Mouse (Mus musculus) heart, embryonic 15.5 days (tissue): ENCODE results near the gene Rbm47. TPM values are rescaled to one million over a fixed set of nuclear protein-coding genes. Genes with fewer than 3 reads are reported as not detected.
"Not testable (repeated sequence)": the region's sequence is repeated elsewhere in the genome, so short reads cannot be mapped to it uniquely, and the experiment has no call there.

Experiments
- ATAC-seq: fragments of 200-750 bp; cut with Nextera tagmentation; replicated peaks from 2 replicates; pipeline ENCODE4 v1.8.0; 2017; ENCODE audit warnings: low read depth, moderate TSS enrichment; ENCODE audit not compliant: insufficient number of reproducible peaks, insufficient read depth, low FRiP score
- H3K27ac ChIP-seq: fragments of 300-500 bp; sonication (generic); 2 replicates; pipeline ENCODE4 v1.5.1; 2015; ENCODE audit warnings: mild to moderate bottlenecking, inconsistent platforms
- H3K27me3 ChIP-seq: fragments of 300-500 bp; sonication (generic); 2 replicates; pipeline ENCODE4 v1.6.1; 2015; ENCODE audit warnings: inconsistent platforms
- H3K36me3 ChIP-seq: fragments of 300-500 bp; sonication (generic); 2 replicates; pipeline ENCODE4 v1.6.1; 2015; ENCODE audit warnings: mild to moderate bottlenecking, inconsistent platforms
- H3K4me1 ChIP-seq: fragments of 300-500 bp; sonication (generic); replicated peaks from 2 replicates; pipeline ENCODE4 v1.6.1; 2015; ENCODE audit warnings: inconsistent platforms
- H3K4me2 ChIP-seq: fragments of 300-500 bp; sonication (generic); 2 replicates; pipeline ENCODE4 v1.6.1; 2015; ENCODE audit warnings: inconsistent platforms, mild to moderate bottlenecking, moderate library complexity
- H3K4me3 ChIP-seq: fragments of 300-500 bp; sonication (generic); 2 replicates; pipeline ENCODE4 v1.5.1; 2015; ENCODE audit warnings: mild to moderate bottlenecking, inconsistent platforms
- H3K9ac ChIP-seq: fragments of 300-500 bp; sonication (generic); 2 replicates; pipeline ENCODE4 v1.6.1; 2015; ENCODE audit warnings: mild to moderate bottlenecking, inconsistent platforms
- H3K9me3 ChIP-seq: fragments of 300-500 bp; sonication (generic); replicated peaks from 2 replicates; pipeline ENCODE4 v1.6.1; 2016; ENCODE audit warnings: inconsistent platforms
- WGBS: fragments of 180-500 bp; shearing (Covaris S2); methylation state at CpG from one replicate; pipeline ENCODE4 v1.1.7; 2015; ENCODE audit warnings: mixed read lengths; 5-methylcytosine and 5-hydroxymethylcytosine counted together
- polyA plus RNA-seq: library from polyadenylated mRNA; unstranded; fragments of >200 nt; fragmentation: Nextera tagmentation; extraction: Ambion mirVana; gene quantifications from 2 replicates; pipeline ENCODE4 v1.2.1, GENCODE M21; 2015

Gene Rbm47
- polyA plus RNA-seq, 1 experiment from 2014 or later: 2.1 TPM

DNA sequence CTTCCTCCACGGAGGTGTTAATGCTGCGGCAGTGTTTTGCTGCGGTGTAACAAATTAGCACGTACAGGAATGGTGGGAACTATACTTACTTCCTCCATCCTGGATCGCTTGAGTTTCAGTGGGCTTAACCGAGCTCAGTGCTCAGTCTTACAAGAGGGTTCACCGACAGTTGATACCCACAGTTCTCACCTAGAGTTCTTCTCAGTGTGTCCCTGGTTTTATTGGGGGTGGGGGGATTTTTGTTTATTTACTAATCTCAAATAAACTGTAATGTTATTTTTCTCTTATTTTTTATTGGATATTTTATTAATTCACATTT is 18.2 kb upstream of the Rbm47 start:
- H3K4me2 ChIP-seq: no peak overlapping the region
- H3K9ac ChIP-seq: no peak overlapping the region
- H3K36me3 ChIP-seq: no peaks in the 10 kb centered on the region
- WGBS: 79% methylated on average over 7 of the region's 7 CpGs
- no peaks in the 10 kb centered on the region for H3K9me3 ChIP-seq
- H3K27me3 ChIP-seq: no peaks in the 10 kb centered on the region
- H3K4me1 ChIP-seq: no peaks in the 10 kb centered on the region
- H3K27ac ChIP-seq: no peak overlapping the region
- no peak overlapping the region for H3K4me3 ChIP-seq
- ATAC-seq: no peak

DNA sequence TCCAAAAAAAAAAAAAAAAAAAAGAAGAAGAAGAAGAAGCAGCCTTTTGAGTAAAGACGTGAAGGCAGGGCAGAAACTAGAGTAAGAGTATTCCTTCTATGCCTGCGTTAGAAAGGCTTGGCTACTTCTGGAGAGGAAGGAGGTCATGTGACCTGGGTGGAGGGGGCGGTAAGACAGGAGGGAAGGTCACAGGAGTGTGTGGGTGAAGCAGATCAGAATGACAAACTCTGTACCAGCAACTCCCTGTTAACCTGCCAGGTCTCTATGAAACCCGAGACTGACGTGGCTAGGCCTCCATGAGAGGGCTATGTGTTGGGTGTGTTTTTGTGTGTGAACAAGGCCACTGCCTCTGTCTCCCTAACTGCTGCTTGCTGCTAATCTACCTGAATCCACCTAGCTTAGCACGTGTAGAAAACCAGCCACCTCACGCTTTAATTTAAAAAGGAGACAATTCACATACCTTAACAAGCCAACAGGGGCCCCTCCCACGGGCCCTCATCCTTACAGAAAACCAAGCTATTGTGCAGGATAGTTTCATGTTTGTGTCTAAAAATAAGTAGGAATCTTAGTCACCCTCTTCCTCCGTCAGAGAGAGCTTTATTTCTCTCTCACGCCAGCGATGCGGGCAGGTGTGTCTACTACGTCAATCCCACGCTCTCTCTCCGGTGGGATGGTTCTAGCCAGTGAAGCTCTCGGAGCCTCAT is 17.7 kb upstream of the Rbm47 start:
- ATAC-seq: no peak
- H3K27ac ChIP-seq: no peak overlapping the region
- H3K27me3 ChIP-seq: no peaks in the 10 kb centered on the region
- no peaks in the 10 kb centered on the region for H3K36me3 ChIP-seq
- H3K9me3 ChIP-seq: no peaks in the 10 kb centered on the region
- H3K4me3 ChIP-seq: no peak overlapping the region
- WGBS: 70% methylated on average over 16 of the region's 16 CpGs
- H3K4me1 ChIP-seq: no peaks in the 10 kb centered on the region
- H3K9ac ChIP-seq: no peak overlapping the region
- H3K4me2 ChIP-seq: no peak overlapping the region

DNA sequence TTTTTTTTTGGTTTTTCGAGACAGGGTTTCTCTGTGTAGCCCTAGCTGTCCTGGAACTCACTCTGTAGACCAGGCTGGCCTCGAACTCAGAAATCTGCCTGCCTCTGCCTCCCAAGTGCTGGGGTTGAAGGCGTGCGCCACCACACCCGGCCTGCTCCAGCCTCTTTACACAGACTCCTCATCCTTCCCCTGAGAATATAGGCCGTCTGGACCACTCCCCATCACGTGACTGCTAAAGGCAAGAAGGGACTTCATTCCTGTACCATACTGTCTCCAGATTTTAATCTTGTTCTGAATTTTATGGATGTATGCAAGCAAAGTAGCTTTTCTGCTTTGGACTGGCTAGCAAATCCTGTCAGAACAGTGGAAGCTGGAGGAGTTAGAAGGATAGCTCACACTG is 15.7 kb upstream of the Rbm47 start:
- not testable (repeated sequence) for H3K4me1 ChIP-seq, H3K9ac ChIP-seq, H3K27me3 ChIP-seq, H3K36me3 ChIP-seq, H3K4me3 ChIP-seq, H3K9me3 ChIP-seq, ATAC-seq, H3K27ac ChIP-seq, H3K4me2 ChIP-seq
- WGBS: 82% methylated on average over 6 of the region's 7 CpGs

DNA sequence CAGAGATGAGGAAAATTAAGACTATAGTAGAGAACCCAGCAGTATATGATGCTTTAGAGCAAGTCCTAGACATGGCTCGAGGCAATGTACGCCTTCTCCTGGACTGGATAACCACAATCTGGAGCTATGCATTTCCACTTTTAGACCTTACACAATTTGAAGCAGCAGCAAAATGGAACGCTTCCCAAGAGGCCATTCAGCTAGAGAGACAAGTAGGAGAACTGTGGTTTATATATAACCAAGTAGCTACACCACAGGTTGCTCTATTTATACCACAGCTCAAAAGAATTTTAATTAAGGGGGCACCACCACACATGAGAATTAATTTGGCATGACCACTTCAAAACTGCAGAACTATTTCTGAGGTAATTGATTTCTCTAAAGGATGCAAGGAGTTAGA is 9.2 kb upstream of the Rbm47 start:
- Histone ChIP-seq H3K9me3 (no peaks in the 10 kb centered on the region), H3K36me3 (no peaks in the 10 kb centered on the region), H3K27me3 (no peaks in the 10 kb centered on the region), H3K4me1 (peaks cover 5% of the 10 kb centered on the region; the same call in 1 of the 2 replicates), H3K9ac (no peak overlapping the region), H3K27ac (peak overlapping the region; percentile 75), H3K4me2 (0 out of 2 replicates have a peak overlapping the region, but pooled peaks have one; percentile 7), H3K4me3 (no peak overlapping the region)
- WGBS: 51% methylated on average over 3 of the region's 3 CpGs
- no peak; the same call in 1 of the 2 replicates for ATAC-seq

DNA sequence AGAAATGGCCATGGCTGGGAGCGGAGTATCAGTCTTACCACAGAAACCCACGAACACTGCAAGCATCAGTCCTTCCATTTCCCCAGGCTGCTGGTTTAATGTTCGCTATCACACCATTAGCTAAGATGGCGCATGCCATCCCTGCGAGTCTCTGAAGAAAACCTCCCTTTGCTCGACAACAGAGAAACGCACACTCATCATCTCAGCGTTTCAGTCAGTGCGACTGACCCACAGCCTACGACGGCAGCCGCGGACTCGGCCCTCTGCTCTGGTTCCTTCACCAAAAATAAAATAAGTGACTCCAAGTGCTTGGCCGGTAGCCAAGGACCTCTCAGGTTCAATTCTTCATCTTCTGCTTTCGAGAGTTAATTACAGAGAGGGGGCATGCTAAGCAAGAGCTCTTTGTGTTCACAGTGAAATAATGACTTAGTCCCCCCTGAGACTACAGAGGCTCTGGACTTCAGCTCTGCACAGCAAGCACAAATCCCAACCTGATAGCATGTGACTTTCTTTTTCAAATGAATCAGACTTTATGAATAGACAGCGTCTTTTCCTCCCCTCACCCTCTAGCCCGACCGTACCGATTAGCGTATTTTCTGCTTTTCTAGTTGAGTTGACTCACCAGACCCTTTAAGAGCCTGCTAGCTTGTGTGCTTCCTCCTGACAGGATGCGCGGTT is 1.4 kb upstream of the Rbm47 start:
- H3K4me2 ChIP-seq: 0 out of 2 replicates have a peak overlapping the region, but pooled peaks have one; percentile 17
- H3K9me3 ChIP-seq: no peaks in the 10 kb centered on the region
- no peaks in the 10 kb centered on the region for H3K27me3 ChIP-seq
- no peak overlapping the region for H3K4me3 ChIP-seq
- no peak overlapping the region for H3K9ac ChIP-seq
- no peaks in the 10 kb centered on the region for H3K36me3 ChIP-seq
- H3K27ac ChIP-seq: no peak overlapping the region
- peaks cover 2% of the 10 kb centered on the region; the same call in 1 of the 2 replicates for H3K4me1 ChIP-seq
- 63% methylated on average over 23 of the region's 23 CpGs for WGBS
- no peak for ATAC-seq

DNA sequence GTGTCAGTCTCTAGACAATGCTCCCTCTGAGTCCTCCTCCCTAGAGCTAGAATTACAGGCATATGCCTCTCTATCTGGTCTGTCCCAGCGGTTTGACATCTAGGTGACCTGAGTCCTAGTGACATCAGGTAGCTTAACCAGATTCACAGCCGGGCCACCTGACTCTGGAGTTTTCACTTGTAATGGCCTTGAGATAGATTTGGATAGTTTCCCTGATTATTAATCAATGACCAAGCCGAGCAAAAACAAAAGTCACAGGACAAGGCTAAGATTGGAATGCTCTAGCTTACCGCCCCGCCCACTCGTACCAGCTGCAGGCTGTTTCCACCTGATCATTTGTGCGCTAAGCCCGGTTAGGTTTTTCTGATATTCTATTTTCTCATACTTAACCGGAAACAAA is 2.3 kb downstream of the Rbm47 start:
- Histone ChIP-seq H3K9ac (no peak overlapping the region), H3K27me3 (no peaks in the 10 kb centered on the region), H3K4me2 (no peak overlapping the region), H3K9me3 (no peaks in the 10 kb centered on the region), H3K4me3 (no peak overlapping the region), H3K27ac (no peak overlapping the region), H3K36me3 (no peaks in the 10 kb centered on the region), H3K4me1 (peaks cover 13% of the 10 kb centered on the region)
- ATAC-seq: no peak
- WGBS: 75% methylated on average over 9 of the region's 9 CpGs

DNA sequence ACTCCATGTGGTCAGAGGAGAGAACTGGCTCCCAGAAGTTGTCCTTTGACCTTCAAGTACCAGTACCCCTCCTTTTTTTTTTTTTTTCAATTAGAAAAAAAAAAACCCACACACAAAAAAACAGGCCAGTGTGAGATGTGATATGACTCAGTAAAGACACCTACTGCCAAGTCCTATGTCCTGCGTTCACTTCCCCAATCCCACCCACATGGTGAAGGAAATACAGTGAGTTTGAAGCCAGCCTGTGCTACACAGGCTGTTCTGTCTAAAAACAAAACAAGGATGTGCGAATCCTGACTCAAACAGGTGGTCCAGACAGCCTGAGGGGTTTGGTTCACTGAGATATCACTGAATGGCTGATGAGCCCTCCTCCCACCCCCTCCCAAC is 3.8 kb downstream of the Rbm47 start:
- peaks cover 12% of the 10 kb centered on the region for H3K4me1 ChIP-seq
- ATAC-seq: no peak
- no peak overlapping the region for H3K4me2 ChIP-seq
- WGBS: 72% methylated on average over 2 of the region's 2 CpGs
- no peaks in the 10 kb centered on the region for H3K36me3 ChIP-seq
- H3K9ac ChIP-seq: no peak overlapping the region
- no peak overlapping the region for H3K4me3 ChIP-seq
- H3K9me3 ChIP-seq: no peaks in the 10 kb centered on the region
- no peak overlapping the region for H3K27ac ChIP-seq
- H3K27me3 ChIP-seq: no peaks in the 10 kb centered on the region

DNA sequence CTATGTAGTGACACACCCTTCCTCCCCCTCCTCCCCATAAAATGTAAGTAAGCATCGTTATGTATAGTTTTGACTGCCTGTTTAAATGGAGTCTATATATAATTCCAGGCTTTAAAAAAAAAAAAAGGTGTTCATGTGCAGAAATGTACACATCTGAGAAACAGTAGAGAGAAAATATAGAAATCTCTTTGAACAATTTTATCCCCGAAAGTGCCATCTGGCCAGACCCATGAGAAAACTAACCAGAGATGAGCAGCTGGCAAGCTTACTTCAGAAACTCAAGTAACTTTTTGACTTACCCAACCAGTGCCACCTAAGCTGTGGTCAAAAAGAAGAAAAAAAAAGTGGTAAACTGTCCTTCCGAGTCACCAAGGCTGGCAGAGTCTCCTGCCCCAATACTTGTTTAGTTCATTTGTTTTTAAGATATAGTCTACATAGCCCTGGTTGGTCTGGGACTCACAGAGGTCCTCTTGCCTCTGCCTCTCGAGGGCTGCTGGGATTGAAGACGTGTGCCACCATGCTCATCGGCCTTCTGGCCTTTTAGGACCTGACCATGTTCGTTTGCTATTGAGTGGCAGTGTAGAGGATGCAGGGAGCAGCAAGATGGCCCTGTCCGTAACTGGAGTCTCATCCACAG is 4.3 kb downstream of the Rbm47 start:
- Histone ChIP-seq H3K4me1 (peaks cover 11% of the 10 kb centered on the region), H3K4me3 (no peak overlapping the region), H3K36me3 (no peaks in the 10 kb centered on the region), H3K9me3 (no peaks in the 10 kb centered on the region), H3K4me2 (no peak overlapping the region), H3K9ac (no peak overlapping the region), H3K27ac (no peak overlapping the region), H3K27me3 (no peaks in the 10 kb centered on the region)
- no peak for ATAC-seq
- WGBS: 86% methylated on average over 8 of the region's 8 CpGs

DNA sequence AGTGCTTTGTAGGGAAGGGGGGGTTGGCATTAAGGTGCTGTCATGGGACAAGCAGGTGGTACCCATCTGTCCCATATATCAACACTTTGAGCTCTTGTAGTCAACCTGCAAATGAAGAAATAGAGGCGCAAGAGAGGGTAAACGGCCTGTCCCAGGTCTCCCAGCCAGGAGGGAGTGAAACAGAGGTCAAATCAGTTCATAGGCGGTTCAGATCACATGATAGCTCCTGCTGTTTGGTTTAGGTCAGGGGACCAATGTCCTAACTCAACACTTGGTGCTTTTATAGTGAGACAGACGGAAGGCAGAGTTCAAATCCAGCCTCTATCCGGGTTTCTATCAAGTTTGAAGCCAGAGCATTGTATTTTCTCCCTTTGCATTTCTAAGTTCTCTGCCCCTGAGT is 6.0 kb downstream of the Rbm47 start:
- 86% methylated on average over 5 of the region's 5 CpGs for WGBS
- Histone ChIP-seq H3K9me3 (no peaks in the 10 kb centered on the region), H3K4me2 (no peak overlapping the region), H3K27me3 (no peaks in the 10 kb centered on the region), H3K27ac (no peak overlapping the region), H3K9ac (no peak overlapping the region), H3K4me3 (no peak overlapping the region), H3K36me3 (no peaks in the 10 kb centered on the region), H3K4me1 (peaks cover 11% of the 10 kb centered on the region)
- no peak for ATAC-seq

DNA sequence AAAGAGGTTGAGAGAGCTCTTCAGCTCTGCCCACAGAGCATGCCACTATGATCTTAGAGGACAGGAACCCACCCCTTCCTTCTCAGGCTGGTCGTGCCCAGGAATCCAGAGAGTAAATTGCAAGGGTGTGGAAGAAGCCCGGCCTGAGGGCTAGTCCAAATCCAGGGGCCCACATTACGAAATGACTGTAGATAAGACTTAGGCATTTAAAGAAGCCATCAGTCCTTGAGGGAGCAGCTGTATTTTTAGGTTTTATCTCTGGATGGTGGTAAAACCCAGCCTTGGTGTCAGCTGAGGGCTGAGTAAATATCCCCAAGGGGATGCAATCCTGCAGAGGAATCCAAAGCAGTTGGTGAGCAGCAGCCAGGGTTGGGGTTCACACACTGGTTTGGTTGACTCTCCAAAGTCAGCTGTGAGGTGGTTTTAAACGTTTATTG is 6.7 kb downstream of the Rbm47 start:
- ATAC-seq: no peak
- Histone ChIP-seq H3K9me3 (no peaks in the 10 kb centered on the region), H3K4me1 (peaks cover 11% of the 10 kb centered on the region), H3K27me3 (no peaks in the 10 kb centered on the region), H3K9ac (no peak overlapping the region), H3K27ac (no peak overlapping the region), H3K36me3 (no peaks in the 10 kb centered on the region), H3K4me2 (no peak overlapping the region), H3K4me3 (no peak overlapping the region)
- WGBS: 21% methylated on average over 4 of the region's 4 CpGs

DNA sequence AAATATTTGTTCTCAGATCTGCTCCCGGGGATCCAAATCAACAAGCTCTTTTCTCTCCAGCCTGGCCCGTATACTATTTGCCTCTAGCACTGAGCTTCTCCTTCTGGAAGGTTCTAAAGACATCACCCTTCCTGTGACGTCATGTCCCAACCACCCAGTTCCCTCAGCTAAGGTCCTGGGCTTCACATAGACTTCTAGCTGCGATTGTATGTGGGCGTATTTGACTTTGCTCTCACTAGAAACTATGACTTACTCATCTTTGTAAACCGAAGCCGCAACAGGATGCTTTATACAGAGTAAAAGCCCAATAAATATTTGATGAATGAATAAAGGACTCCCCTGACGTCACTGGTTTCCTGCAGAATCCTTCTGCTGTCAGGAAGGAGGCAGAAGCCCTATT is 7.2 kb downstream of the Rbm47 start:
- Histone ChIP-seq H3K9me3 (no peaks in the 10 kb centered on the region), H3K4me2 (no peak overlapping the region), H3K27me3 (no peaks in the 10 kb centered on the region), H3K36me3 (no peaks in the 10 kb centered on the region), H3K4me1 (peaks cover 11% of the 10 kb centered on the region), H3K9ac (no peak overlapping the region), H3K27ac (no peak overlapping the region), H3K4me3 (no peak overlapping the region)
- WGBS: 77% methylated on average over 8 of the region's 8 CpGs
- ATAC-seq: no peak
